25 mouse cellular contexts compared by ENCODE assay signal in genomic region chr10:87750321-87750720, GRCm38 (mm10).
DNase-seq lines count a peak whose midpoint lies in the region; ATAC-seq and TF ChIP-seq lines count a peak whose summit lies in the region.
"Had no signal": no experiment of that assay in that cellular context is flagged by ENCODE, and none has a peak within 500 bp of the region (broad histone marks: within the 10 kb centered on the region; RNA-seq: fewer than 3 reads in every experiment).

No protein-coding gene starts in this region.

- no peak overlapping the region for H3K4me2 ChIP-seq in stomach, embryonic 14.5 days (replicated peaks; ENCODE audit: low read depth, low read length)
- H3K4me2 ChIP-seq: heart, embryonic 13.5 days; limb, embryonic 15.5 days; lung, embryonic 15.5 days; midbrain, embryonic 13.5 days; stomach, embryonic 15.5 days had no signal

- no peaks in the 10 kb centered on the region for H3K4me1 ChIP-seq in stomach, embryonic 14.5 days (ENCODE audit: control insufficient read depth, insufficient read depth, low read length)
- H3K4me1 ChIP-seq: heart, embryonic 13.5 days; limb, embryonic 15.5 days; lung, embryonic 15.5 days; megakaryocyte, embryonic 14.5 days; midbrain, embryonic 13.5 days; stomach, embryonic 15.5 days had no signal

- H3K9me3 ChIP-seq in stomach, embryonic 14.5 days (ENCODE audit: control insufficient read depth, low read depth, low read length) = no peaks in the 10 kb centered on the region
- H3K9me3 ChIP-seq: heart, embryonic 13.5 days; limb, embryonic 15.5 days; lung, embryonic 15.5 days; megakaryocyte, embryonic 14.5 days; midbrain, embryonic 13.5 days; stomach, embryonic 15.5 days had no signal

- H3K36me3 ChIP-seq in stomach, embryonic 14.5 days (ENCODE audit: control insufficient read depth, insufficient read depth, low read length) = no peaks in the 10 kb centered on the region
- H3K36me3 ChIP-seq: heart, embryonic 13.5 days; limb, embryonic 15.5 days; lung, embryonic 15.5 days; midbrain, embryonic 13.5 days; stomach, embryonic 15.5 days had no signal

- ATAC-seq in Patski = peak; percentile 47
- no peak for ATAC-seq in stomach, embryonic 14.5 days (ENCODE audit: insufficient number of reproducible peaks, insufficient read depth, low FRiP score, low read depth)
- ATAC-seq: CD4-positive, CD25-positive, alpha-beta regulatory T cell, adult 4 months; forebrain, postnatal 0 days; hindbrain, postnatal 0 days; intestine, embryonic 16.5 days; midbrain, embryonic 13.5 days had no signal

- no peaks in the 10 kb centered on the region for H3K27me3 ChIP-seq in Patski
- H3K27me3 ChIP-seq in stomach, embryonic 14.5 days (ENCODE audit: control insufficient read depth, insufficient read depth, low read length) = no peaks in the 10 kb centered on the region
- H3K27me3 ChIP-seq: heart, embryonic 13.5 days; limb, embryonic 15.5 days; lung, embryonic 15.5 days; megakaryocyte, embryonic 14.5 days; midbrain, embryonic 13.5 days; stomach, embryonic 15.5 days had no signal

- in situ Hi-C loops in Patski (cut with MboI; ENCODE audit: low pct_unique_long_range_greater_than_20kb) = no loop called here

- POLR2A ChIA-PET in Patski (lab: Charles Lee) = no interaction called here

- H3K27ac ChIP-seq in stomach, embryonic 14.5 days (ENCODE audit: low read length) = peak overlapping the region; percentile 4; the same call in 1 of the 2 replicates
- H3K27ac ChIP-seq: heart, embryonic 13.5 days; hindbrain, postnatal 0 days; limb, embryonic 15.5 days; liver, embryonic 14.5 days; lung, embryonic 15.5 days; midbrain, embryonic 13.5 days; stomach, embryonic 15.5 days had no signal

- CTCF ChIA-PET in Patski (lab: Charles Lee) = no interaction called here

- no peak overlapping the region for H3K4me3 ChIP-seq in stomach, embryonic 14.5 days (ENCODE audit: low read depth, low read length)
- H3K4me3 ChIP-seq: heart, embryonic 13.5 days; limb, embryonic 15.5 days; lung, embryonic 15.5 days; megakaryocyte, embryonic 14.5 days; midbrain, embryonic 13.5 days; stomach, embryonic 15.5 days had no signal

- no peak overlapping the region for H3K9ac ChIP-seq in stomach, embryonic 14.5 days (replicated peaks; ENCODE audit: low read depth, low read length)
- H3K9ac ChIP-seq: forebrain, postnatal 0 days; heart, embryonic 13.5 days; limb, embryonic 15.5 days; liver, embryonic 14.5 days; lung, embryonic 15.5 days; midbrain, embryonic 13.5 days; stomach, embryonic 15.5 days had no signal

- no peak for TF ChIP-seq CTCF in Patski (IDR thresholded peaks at IDR 0.05)

- DNase-seq in adrenal gland, adult 2 months = peak; percentile 6
- DNase-seq in adrenal gland, postnatal 14 days = no peak
- DNase-seq in kidney, adult 18-20 months = peak; percentile 5
- no peak for DNase-seq in kidney, postnatal 10 days
- no peak for DNase-seq in Patski (ENCODE audit: low read depth, low spot score)
- DNase-seq in right cerebral cortex, postnatal 25 days = no peak
- DNase-seq: cerebellum, adult 11 months; cerebellum, adult 9-11 months; forebrain, postnatal 0 days; heart, postnatal 14 days; left cerebral cortex, postnatal 4 days; lung, postnatal 36 days; thymus, adult 18-20 months; thymus, postnatal 36 days had no signal

Comparison
In these comparisons a context has a peak if more than half of its experiments do, and no peak if none do; other contexts are left out.
1. DNase-seq: peak in adrenal gland, adult 2 months (single experiment) and kidney, adult 18-20 months (single experiment); none in adrenal gland, postnatal 14 days (single experiment), kidney, postnatal 10 days (single experiment), Patski (single experiment) and right cerebral cortex, postnatal 25 days (single experiment).